Mouse (Mus musculus): Measurements from ENCODE around the gene Dhtkd1. TPM values are rescaled to one million over a fixed set of nuclear protein-coding genes. Genes with fewer than 3 reads are reported as not detected.
"Not testable (repeated sequence)": the region's sequence is repeated elsewhere in the genome, so short reads cannot be mapped to it uniquely, and the experiment has no call there.

Dhtkd1 gene
- polyA plus RNA-seq, 1 experiment from 2014 or later, result 10.1 TPM

DNA sequence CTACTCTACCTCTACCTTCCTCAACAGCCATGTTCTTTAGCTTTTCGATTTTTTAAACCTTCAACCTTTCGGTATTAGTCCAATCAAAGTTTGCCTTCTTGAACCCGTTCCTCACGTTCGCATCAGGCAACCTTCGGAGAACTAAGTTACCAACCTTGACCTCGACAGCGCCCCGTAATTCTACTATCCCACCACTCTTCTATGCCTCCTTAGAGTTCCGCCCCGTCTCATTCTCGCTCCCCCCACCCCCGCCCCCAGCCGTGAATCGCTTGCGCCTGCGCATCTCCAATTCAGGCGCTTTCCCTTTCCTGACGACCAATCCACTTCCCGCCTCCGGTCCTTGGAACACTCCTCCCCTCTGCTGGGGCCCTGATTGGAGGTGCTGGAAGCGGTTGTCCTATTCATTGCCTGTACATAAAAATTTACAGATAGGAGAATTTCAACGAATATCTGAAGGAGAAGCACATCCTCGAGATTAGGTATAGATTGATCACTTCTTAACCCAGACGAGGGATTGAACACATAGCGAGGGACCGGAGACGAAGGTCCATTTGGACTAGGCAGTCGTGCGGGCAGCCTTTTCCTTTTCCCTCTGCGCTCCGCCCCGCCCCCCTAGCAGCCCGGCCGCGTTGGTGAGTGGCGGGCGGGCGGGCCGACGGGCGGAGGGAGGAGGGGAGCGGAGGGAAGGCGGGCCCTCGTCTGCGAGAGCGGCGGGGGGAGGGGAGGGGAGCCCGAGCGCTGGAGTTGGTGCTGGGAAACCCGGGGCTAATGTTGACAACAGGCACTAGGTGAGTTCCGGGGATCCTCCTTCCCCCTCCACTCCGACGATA, 8.4 kb upstream of the Dhtkd1 start, which contains the start of gene Upf2:
Gene Upf2, plus strand, starts transcription at position 704 of the 830 bp plus-strand sequence.
- whole genome bisulfite sequencing, result 1% methylated on average over 34 of the region's 54 CpGs
- no peaks in the 10 kb centered on the region for H3K9me3 ChIP-seq (ENCODE audit: control insufficient read depth, low read length)
- ATAC-seq (ENCODE audit: low read depth), result peak; percentile 96
- peak within 1 kb of the TSS; percentile 98 for H3K4me3 ChIP-seq (ENCODE audit: low read depth, low read length)
- peak within 1 kb of the TSS; percentile 85 for H3K27ac ChIP-seq (ENCODE audit: low read depth, low read length)
- peak within 1 kb of the TSS; percentile 83 for H3K4me2 ChIP-seq (ENCODE audit: low read depth, low read length)
- H3K27me3 ChIP-seq (ENCODE audit: control insufficient read depth, insufficient read depth, low read length), result no peaks in the 10 kb centered on the region
- no peaks in the 10 kb centered on the region for H3K36me3 ChIP-seq (ENCODE audit: control insufficient read depth, insufficient read depth, low read length)
- H3K4me1 ChIP-seq (ENCODE audit: control insufficient read depth, insufficient read depth, low read length), result peaks cover 5% of the 10 kb centered on the region
- H3K9ac ChIP-seq (replicated peaks; ENCODE audit: low read depth, low read length), result peak within 1 kb of the TSS; percentile 86

DNA sequence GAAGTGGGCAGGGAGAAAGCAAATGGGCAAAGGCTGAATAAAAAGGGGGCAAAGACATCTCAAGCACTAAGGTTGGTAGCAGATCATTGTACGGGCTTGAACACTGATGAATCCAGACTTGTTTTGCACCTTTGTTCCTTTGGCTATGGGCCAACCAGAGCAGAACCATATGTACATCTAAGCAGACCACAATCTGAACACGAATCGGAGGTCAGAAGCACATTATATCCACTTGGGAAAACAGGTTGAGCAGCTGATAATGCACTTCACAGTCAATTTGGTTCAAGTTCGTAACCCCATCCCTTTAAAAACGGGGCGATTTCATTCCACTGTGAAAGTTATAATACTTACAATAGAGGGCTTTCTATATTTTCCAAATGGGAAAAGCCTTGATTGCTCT, 7.7 kb upstream of the Dhtkd1 start:
- peaks cover 5% of the 10 kb centered on the region for H3K4me1 ChIP-seq (ENCODE audit: control insufficient read depth, insufficient read depth, low read length)
- ATAC-seq (ENCODE audit: low read depth), result no peak
- H3K36me3 ChIP-seq (ENCODE audit: control insufficient read depth, insufficient read depth, low read length), result no peaks in the 10 kb centered on the region
- H3K9me3 ChIP-seq (ENCODE audit: control insufficient read depth, low read length), result no peaks in the 10 kb centered on the region
- no peaks in the 10 kb centered on the region for H3K27me3 ChIP-seq (ENCODE audit: control insufficient read depth, insufficient read depth, low read length)
- H3K4me3 ChIP-seq (ENCODE audit: low read depth, low read length), result peak overlapping the region; percentile 98
- WGBS, result 5% methylated on average over 6 of the region's 6 CpGs
- no peak overlapping the region; the same call in 1 of the 2 replicates for H3K27ac ChIP-seq (ENCODE audit: low read depth, low read length)
- peak overlapping the region; percentile 46; the same call in 1 of the 2 replicates for H3K9ac ChIP-seq (replicated peaks; ENCODE audit: low read depth, low read length)
- H3K4me2 ChIP-seq (ENCODE audit: low read depth, low read length), result peak overlapping the region; percentile 83

DNA sequence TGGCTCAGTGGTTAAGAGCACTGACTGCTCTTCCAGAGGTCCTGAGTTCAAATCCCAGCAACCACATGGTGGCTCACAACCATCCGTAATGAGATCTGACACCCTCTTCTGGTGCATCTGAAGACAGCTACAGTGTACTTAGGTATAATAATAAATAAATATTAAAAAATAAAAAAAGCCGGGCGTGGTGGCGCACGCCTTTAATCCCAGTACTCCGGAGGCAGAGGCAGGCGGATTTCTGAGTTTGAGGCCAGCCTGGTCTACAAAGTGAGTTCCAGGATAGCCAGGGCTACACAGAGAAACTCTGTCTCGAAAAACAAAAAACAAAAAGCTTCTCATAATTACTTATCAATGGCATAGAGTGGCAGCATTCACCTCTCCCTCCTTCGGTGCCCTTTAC, 7.2 kb upstream of the Dhtkd1 start:
- 97% methylated on average over 9 of the region's 9 CpGs for WGBS
- not testable (repeated sequence) for H3K27ac ChIP-seq (ENCODE audit: low read depth, low read length); H3K9ac ChIP-seq (replicated peaks; ENCODE audit: low read depth, low read length)

DNA sequence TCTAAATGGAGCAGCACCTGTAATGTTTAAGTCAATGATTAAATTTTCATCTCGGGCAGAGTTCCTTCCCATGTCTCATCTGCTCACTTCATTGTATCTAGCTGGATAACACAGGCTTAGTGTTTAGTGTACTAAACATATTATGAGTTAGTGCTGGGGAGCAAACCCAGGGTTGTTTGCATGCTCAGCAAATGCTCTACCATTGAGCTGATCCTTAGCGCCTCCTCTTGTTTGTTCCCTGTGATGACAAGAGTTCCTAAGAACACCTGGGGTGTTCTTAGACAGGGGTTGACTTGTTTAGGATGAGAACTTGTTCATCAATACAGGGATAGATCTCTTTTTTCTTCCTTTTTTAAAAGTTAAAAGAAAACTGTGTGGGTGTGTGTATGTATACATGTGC, 6.4 kb upstream of the Dhtkd1 start:
- ATAC-seq (ENCODE audit: low read depth), result no peak
- Histone ChIP-seq H3K27ac (ENCODE audit: low read depth, low read length) (no peak overlapping the region), H3K9me3 (ENCODE audit: control insufficient read depth, low read length) (no peaks in the 10 kb centered on the region), H3K4me2 (ENCODE audit: low read depth, low read length) (no peak overlapping the region), H3K4me3 (ENCODE audit: low read depth, low read length) (no peak overlapping the region), H3K27me3 (ENCODE audit: control insufficient read depth, insufficient read depth, low read length) (no peaks in the 10 kb centered on the region), H3K36me3 (ENCODE audit: control insufficient read depth, insufficient read depth, low read length) (no peaks in the 10 kb centered on the region), H3K9ac (replicated peaks; ENCODE audit: low read depth, low read length) (no peak overlapping the region), H3K4me1 (ENCODE audit: control insufficient read depth, insufficient read depth, low read length) (peaks cover 5% of the 10 kb centered on the region)
- WGBS, result 94% methylated on average over 2 of the region's 2 CpGs

More for the DNA sequence above, 7.2 kb upstream of the Dhtkd1 start:
- Histone ChIP-seq H3K4me2 (ENCODE audit: low read depth, low read length) (peak overlapping the region; percentile 83), H3K4me3 (ENCODE audit: low read depth, low read length) (peak overlapping the region; percentile 98)
- not testable (repeated sequence) for H3K27me3 ChIP-seq (ENCODE audit: control insufficient read depth, insufficient read depth, low read length); ATAC-seq (ENCODE audit: low read depth); H3K4me1 ChIP-seq (ENCODE audit: control insufficient read depth, insufficient read depth, low read length); H3K9me3 ChIP-seq (ENCODE audit: control insufficient read depth, low read length); H3K36me3 ChIP-seq (ENCODE audit: control insufficient read depth, insufficient read depth, low read length)

DNA sequence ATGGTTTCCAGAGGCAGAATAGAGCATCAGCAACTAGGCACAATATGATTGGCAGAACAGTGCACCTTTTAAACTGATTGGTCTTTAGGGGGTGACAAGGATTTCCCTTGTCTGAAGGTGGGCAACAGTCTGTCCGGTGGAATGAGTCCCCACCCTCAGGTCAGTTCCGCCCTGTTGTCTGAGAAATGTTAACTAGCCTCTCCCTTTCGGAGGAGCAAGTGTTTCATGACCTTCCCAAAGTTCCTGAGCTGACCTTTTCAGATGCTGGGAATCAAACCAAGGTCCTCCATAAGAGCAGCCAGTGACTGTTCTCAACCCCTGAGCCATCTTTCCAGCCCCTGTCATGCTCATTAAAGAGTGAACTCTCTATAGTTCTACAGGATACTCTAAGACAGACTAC, 4.3 kb upstream of the Dhtkd1 start:
- Histone ChIP-seq H3K9ac (replicated peaks; ENCODE audit: low read depth, low read length) (no peak overlapping the region), H3K4me3 (ENCODE audit: low read depth, low read length) (no peak overlapping the region), H3K9me3 (ENCODE audit: control insufficient read depth, low read length) (no peaks in the 10 kb centered on the region), H3K36me3 (ENCODE audit: control insufficient read depth, insufficient read depth, low read length) (no peaks in the 10 kb centered on the region), H3K27ac (ENCODE audit: low read depth, low read length) (no peak overlapping the region), H3K4me2 (ENCODE audit: low read depth, low read length) (no peak overlapping the region), H3K27me3 (ENCODE audit: control insufficient read depth, insufficient read depth, low read length) (no peaks in the 10 kb centered on the region), H3K4me1 (ENCODE audit: control insufficient read depth, insufficient read depth, low read length) (no peaks in the 10 kb centered on the region; the same call in 1 of the 2 replicates)
- ATAC-seq (ENCODE audit: low read depth), result no peak
- WGBS, result 91% methylated on average over 3 of the region's 3 CpGs

DNA sequence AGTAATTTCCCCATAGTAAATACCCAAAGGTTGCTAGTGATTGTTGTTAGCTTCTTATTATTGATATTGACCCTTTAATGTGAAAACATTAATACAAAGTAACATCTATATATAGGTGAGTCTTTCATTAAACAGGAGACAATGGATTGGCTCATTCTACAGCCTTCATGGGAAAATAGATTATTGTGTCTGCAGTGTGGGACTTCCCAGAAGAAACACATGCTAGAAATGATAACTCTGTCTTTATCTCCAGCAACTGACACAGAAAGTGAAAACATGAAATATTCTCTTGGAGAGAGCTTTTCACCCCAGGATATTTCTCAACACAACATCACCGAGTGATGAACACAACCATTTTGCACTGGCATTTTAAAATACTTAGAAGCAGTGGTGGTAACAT, 3.0 kb upstream of the Dhtkd1 start:
- Histone ChIP-seq H3K36me3 (ENCODE audit: control insufficient read depth, insufficient read depth, low read length) (no peaks in the 10 kb centered on the region), H3K9me3 (ENCODE audit: control insufficient read depth, low read length) (no peaks in the 10 kb centered on the region), H3K27ac (ENCODE audit: low read depth, low read length) (no peak overlapping the region), H3K4me1 (ENCODE audit: control insufficient read depth, insufficient read depth, low read length) (no peaks in the 10 kb centered on the region; the same call in 1 of the 2 replicates), H3K4me3 (ENCODE audit: low read depth, low read length) (no peak overlapping the region), H3K9ac (replicated peaks; ENCODE audit: low read depth, low read length) (no peak overlapping the region), H3K27me3 (ENCODE audit: control insufficient read depth, insufficient read depth, low read length) (no peaks in the 10 kb centered on the region), H3K4me2 (ENCODE audit: low read depth, low read length) (no peak overlapping the region)
- no peak for ATAC-seq (ENCODE audit: low read depth)
- WGBS, result 86% methylated on average over 1 of the region's 1 CpGs

DNA sequence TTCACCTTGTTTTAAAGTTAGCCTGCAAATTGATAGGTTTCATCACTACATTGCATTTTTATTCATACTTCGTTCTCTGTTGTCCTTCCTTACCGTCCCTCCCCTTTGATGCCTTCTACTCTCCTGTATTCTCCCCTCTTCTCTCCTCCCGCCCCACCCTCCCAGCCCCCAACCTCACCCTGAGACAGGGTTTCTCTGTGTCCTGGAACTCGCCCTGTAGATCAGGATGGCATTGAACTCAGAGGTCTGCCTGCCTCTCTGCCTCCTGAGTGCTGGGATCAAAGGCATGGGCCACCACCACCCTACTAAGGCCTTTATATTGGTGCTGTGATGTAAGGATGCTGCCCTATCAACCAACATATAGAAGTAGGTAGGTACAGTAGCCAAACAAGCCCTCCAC, 479 bp upstream of the Dhtkd1 start:
- Histone ChIP-seq H3K9ac (replicated peaks; ENCODE audit: low read depth, low read length) (no peak overlapping the region; the same call in 1 of the 2 replicates), H3K4me2 (ENCODE audit: low read depth, low read length) (peak overlapping the region; percentile 75), H3K9me3 (ENCODE audit: control insufficient read depth, low read length) (no peaks in the 10 kb centered on the region), H3K27me3 (ENCODE audit: control insufficient read depth, insufficient read depth, low read length) (no peaks in the 10 kb centered on the region), H3K36me3 (ENCODE audit: control insufficient read depth, insufficient read depth, low read length) (no peaks in the 10 kb centered on the region), H3K27ac (ENCODE audit: low read depth, low read length) (no peak overlapping the region), H3K4me3 (ENCODE audit: low read depth, low read length) (peak overlapping the region; percentile 56), H3K4me1 (ENCODE audit: control insufficient read depth, insufficient read depth, low read length) (no peaks in the 10 kb centered on the region)
- WGBS, result 35% methylated on average over 4 of the region's 4 CpGs
- 0 out of 2 replicates have a peak, but pooled peaks have one; percentile 5 for ATAC-seq (ENCODE audit: low read depth)

DNA sequence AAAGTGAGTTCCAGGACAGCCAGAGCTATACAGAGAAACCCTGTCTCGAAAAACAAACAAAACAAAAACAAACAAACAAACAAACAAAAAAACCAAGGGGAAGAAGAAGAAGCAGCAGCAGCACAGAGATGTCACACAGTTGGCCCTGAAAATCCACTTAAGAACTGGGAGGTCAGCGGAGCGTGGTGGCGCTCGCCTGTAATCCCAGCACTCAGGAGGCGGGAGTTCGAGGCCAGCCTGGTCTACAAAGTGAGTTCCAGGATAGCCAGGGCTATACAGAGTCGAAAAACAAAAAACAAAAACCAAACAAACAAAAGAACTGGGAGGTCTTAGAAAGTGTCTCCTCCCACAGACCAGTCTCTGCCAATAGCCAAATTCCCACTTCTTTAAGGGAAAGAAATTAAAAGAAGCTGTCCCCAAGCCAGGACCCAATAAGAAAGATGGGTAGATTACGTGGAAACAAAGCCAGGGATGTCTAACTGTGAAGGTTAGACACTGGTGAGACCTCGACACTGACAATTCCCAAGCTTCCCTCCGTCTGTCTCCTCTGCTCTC, 654 bp downstream of the Dhtkd1 start:
- Histone ChIP-seq H3K4me3 (ENCODE audit: low read depth, low read length) (peak overlapping the region; percentile 56), H3K36me3 (ENCODE audit: control insufficient read depth, insufficient read depth, low read length) (no peaks in the 10 kb centered on the region), H3K27ac (ENCODE audit: low read depth, low read length) (no peak overlapping the region), H3K27me3 (ENCODE audit: control insufficient read depth, insufficient read depth, low read length) (no peaks in the 10 kb centered on the region), H3K9ac (replicated peaks; ENCODE audit: low read depth, low read length) (peak overlapping the region; percentile 69), H3K9me3 (ENCODE audit: control insufficient read depth, low read length) (no peaks in the 10 kb centered on the region), H3K4me1 (ENCODE audit: control insufficient read depth, insufficient read depth, low read length) (no peaks in the 10 kb centered on the region), H3K4me2 (ENCODE audit: low read depth, low read length) (peak overlapping the region; percentile 75)
- WGBS, result 63% methylated on average over 11 of the region's 11 CpGs
- no peak for ATAC-seq (ENCODE audit: low read depth)

DNA sequence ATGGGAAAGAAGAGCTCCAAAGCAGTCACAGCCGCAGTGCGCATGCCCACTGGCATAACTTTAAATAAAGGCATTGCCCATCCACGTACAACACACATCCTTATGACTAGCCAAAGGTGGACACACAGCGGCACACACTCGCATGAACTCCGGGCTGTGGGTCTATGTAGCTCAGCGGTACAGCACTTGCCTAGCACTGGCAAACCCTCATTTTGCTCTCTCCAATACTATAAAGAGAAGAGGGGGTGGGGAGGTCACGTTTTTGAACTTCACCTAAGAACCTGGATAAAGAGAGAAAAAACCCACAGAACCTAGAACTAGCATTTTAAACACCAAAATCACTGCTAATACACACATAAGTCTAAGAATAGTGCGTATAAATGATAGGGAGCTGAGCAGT, 1.7 kb downstream of the Dhtkd1 start:
- H3K9me3 ChIP-seq (ENCODE audit: control insufficient read depth, low read length), result no peaks in the 10 kb centered on the region
- H3K9ac ChIP-seq (replicated peaks; ENCODE audit: low read depth, low read length), result no peak overlapping the region
- H3K36me3 ChIP-seq (ENCODE audit: control insufficient read depth, insufficient read depth, low read length), result no peaks in the 10 kb centered on the region
- H3K27ac ChIP-seq (ENCODE audit: low read depth, low read length), result no peak overlapping the region
- no peak overlapping the region for H3K4me3 ChIP-seq (ENCODE audit: low read depth, low read length)
- no peak overlapping the region for H3K4me2 ChIP-seq (ENCODE audit: low read depth, low read length)
- H3K27me3 ChIP-seq (ENCODE audit: control insufficient read depth, insufficient read depth, low read length), result no peaks in the 10 kb centered on the region
- no peak for ATAC-seq (ENCODE audit: low read depth)
- H3K4me1 ChIP-seq (ENCODE audit: control insufficient read depth, insufficient read depth, low read length), result no peaks in the 10 kb centered on the region
- 95% methylated on average over 9 of the region's 9 CpGs for WGBS
